Mouse (Mus musculus) cerebellum, adult 11 months (tissue): ENCODE measurements around the gene Pla2g6.
A peak's percentile ranks its signal among the peaks of the same experiment; 100 is the strongest.

Experiments used
- DNase-seq: peaks from one replicate; pipeline ENCODE4 v3.0.0; 2022

The Pla2g6 gene

GRCm38 (mm10) chr15:79328058-79328938 is at the start of gene Pla2g6:
Gene Pla2g6 (minus strand): TSS chr15:79328390.
- DNase-seq, result peak; percentile 98

- no peak for DNase-seq
Observed at GRCm38 (mm10) chr15:79377681-79378080, 49.5 kb upstream of the Pla2g6 start.

GRCm38 (mm10) chr15:79374760-79375159 is 46.6 kb upstream of the Pla2g6 start:
- DNase-seq, result no peak

- DNase-seq, result no peak
Observed at GRCm38 (mm10) chr15:79370281-79370843, 42.2 kb upstream of the Pla2g6 start.

- DNase-seq, result no peak
Observed at GRCm38 (mm10) chr15:79369452-79370280, 41.5 kb upstream of the Pla2g6 start.

- DNase-seq, result no peak
Observed at GRCm38 (mm10) chr15:79368861-79369440, 40.8 kb upstream of the Pla2g6 start.

GRCm38 (mm10) chr15:79368313-79368811 is 40.2 kb upstream of the Pla2g6 start:
- DNase-seq, result no peak

- DNase-seq, result no peak
Observed at GRCm38 (mm10) chr15:79366402-79366801, 38.2 kb upstream of the Pla2g6 start.

GRCm38 (mm10) chr15:79365068-79365467 is 36.9 kb upstream of the Pla2g6 start:
- no peak for DNase-seq

GRCm38 (mm10) chr15:79364120-79364519 is 35.9 kb upstream of the Pla2g6 start:
- no peak for DNase-seq

GRCm38 (mm10) chr15:79361023-79361422 is 32.8 kb upstream of the Pla2g6 start:
- DNase-seq, result no peak

- no peak for DNase-seq
Observed at GRCm38 (mm10) chr15:79360371-79360770, 32.2 kb upstream of the Pla2g6 start.

GRCm38 (mm10) chr15:79359954-79360353 is 31.8 kb upstream of the Pla2g6 start:
- DNase-seq, result no peak

- DNase-seq, result no peak
Observed at GRCm38 (mm10) chr15:79357974-79358690, 29.9 kb upstream of the Pla2g6 start.

- no peak for DNase-seq
Observed at GRCm38 (mm10) chr15:79357036-79357911, 29.1 kb upstream of the Pla2g6 start.

GRCm38 (mm10) chr15:79356481-79356880 is 28.3 kb upstream of the Pla2g6 start:
- DNase-seq, result no peak

- no peak for DNase-seq
Observed at GRCm38 (mm10) chr15:79354619-79355018, 26.4 kb upstream of the Pla2g6 start.

- no peak for DNase-seq
Observed at GRCm38 (mm10) chr15:79353690-79354305, 25.6 kb upstream of the Pla2g6 start.

- no peak for DNase-seq
Observed at GRCm38 (mm10) chr15:79352479-79352878, 24.3 kb upstream of the Pla2g6 start.

- DNase-seq, result no peak
Observed at GRCm38 (mm10) chr15:79351331-79351767, 23.2 kb upstream of the Pla2g6 start.

- no peak for DNase-seq
Observed at GRCm38 (mm10) chr15:79350866-79351265, 22.7 kb upstream of the Pla2g6 start.
